Mouse (Mus musculus) v-Abl transformed pro-B cells (cell line): Measurements from ENCODE around the gene Olfr583.

ENCODE experiments used
- in situ Hi-C, 2 experiments: fragments of 400-800 bp; cut with MboI; formaldehyde crosslinking; loops; one replicate each; pipeline ENCODE4 v1.15.1; 2025; ENCODE audit not compliant: unreplicated experiment in 2 of 2

Gene Olfr583

GRCm38 (mm10) chr7:103051000-103051399, at the start of gene Olfr583:
TSS of gene Olfr583 (plus strand) at chr7:103051300.
- in situ Hi-C loops = no loop called here

DNA sequence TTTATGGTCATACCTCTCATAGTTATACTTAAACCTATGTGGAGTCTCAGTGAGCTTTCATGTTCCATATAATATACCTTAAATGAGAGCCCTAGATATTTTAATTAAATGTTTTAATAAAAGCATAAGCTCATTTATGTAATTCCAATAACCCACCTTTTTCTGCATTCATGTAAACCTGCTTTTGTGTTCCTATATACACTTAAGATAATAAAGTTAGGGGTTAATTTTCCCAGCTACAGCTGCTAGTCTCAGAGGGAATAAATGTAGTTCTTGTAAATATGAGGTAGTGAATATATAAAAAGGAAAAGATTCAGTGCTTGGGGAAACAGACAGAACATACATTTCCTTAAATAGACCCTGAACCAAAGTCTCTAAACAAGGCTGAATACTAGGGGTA, 13.4 kb upstream of the Olfr583 start, which contains the start of gene Olfr582:
Gene Olfr582, plus strand, starts transcription at position 301 of the 400 bp plus-strand sequence.
- in situ Hi-C loops = no loop called here

DNA sequence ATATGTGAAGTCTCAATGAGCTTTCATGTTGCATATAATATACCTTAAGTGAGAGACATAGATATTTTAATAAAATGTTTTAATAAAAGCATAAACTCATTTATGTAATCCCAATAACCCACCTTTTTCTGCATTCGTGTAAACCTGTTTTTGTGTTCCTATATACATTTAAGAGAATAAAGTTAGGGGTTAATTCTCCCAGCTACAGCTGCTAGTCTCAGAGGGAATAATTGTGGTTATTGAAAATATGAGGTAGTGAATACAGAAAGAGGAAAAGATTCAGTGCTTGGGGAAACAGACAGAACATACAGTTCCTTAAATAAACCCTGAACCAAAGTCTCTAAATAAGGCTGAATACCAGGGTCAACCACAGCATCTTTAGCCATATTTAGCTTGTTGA, 30.5 kb downstream of the Olfr583 start, which contains the start of gene Olfr584:
Gene Olfr584, plus strand, starts transcription at position 301 of the 400 bp plus-strand sequence.
- in situ Hi-C loops = no loop called here

DNA sequence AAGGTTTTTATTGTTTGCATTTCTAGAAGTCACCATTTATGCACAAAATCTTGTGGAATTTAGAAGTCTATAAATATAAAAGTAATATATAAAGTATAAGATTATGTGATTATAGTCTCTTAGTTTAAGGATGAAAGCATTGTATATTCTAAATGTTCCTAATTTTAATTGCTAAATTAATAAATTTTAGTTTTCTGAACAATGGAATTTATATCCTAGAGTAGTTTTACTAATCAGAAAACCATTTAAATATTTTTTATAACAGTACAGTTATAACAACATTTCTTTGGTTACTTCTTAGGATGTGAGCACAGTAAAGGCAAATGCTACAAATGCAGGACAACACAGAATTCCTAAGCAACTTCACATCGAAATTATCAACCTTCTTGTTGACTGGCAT, 46.3 kb downstream of the Olfr583 start, which contains the start of gene Olfr585:
Gene Olfr585, plus strand, starts transcription at position 301 of the 400 bp plus-strand sequence.
- in situ Hi-C loops = no loop called here
